Mouse (Mus musculus) splenic B cell, adult 2 months (primary cell): Measurements from ENCODE around the gene Sgcd.
"Not testable (repeated sequence)": the region's sequence is repeated elsewhere in the genome, so short reads cannot be mapped to it uniquely, and the experiment has no call there.

ENCODE experiments used
- DNase-seq: peaks from one replicate; pipeline ENCODE4 v3.0.0-alpha.2; 2011; ENCODE audit warnings: low read depth, low spot score
- H3K27me3 ChIP-seq: 2 replicates; pipeline ENCODE4 v1.6.1; 2012; ENCODE audit warnings: mild to moderate bottlenecking, low read length, moderate library complexity, mixed read lengths; ENCODE audit not compliant: control insufficient read depth, poor library complexity, insufficient read depth, severe bottlenecking
- H3K36me3 ChIP-seq: 2 replicates; pipeline ENCODE4 v1.6.1; 2012; ENCODE audit warnings: mild to moderate bottlenecking, low read length, moderate library complexity, mixed read lengths; ENCODE audit not compliant: control insufficient read depth, poor library complexity, insufficient read depth, severe bottlenecking

Gene Sgcd

GRCm38 (mm10) chr11:47883545-47883944 lies 105.2 kb downstream of the Sgcd start:
- Histone ChIP-seq H3K27me3 (no peaks in the 10 kb centered on the region), H3K36me3 (no peaks in the 10 kb centered on the region)
- DNase-seq = no peak

- DNase-seq = no peak
- Histone ChIP-seq H3K36me3 (no peaks in the 10 kb centered on the region), H3K27me3 (no peaks in the 10 kb centered on the region)
Observed at GRCm38 (mm10) chr11:47876633-47877170, 112.1 kb downstream of the Sgcd start.

- DNase-seq = no peak
- Histone ChIP-seq H3K36me3 (no peaks in the 10 kb centered on the region), H3K27me3 (no peaks in the 10 kb centered on the region)
Observed at GRCm38 (mm10) chr11:47845894-47846293, 142.9 kb downstream of the Sgcd start.

GRCm38 (mm10) chr11:47833283-47833682 lies 155.5 kb downstream of the Sgcd start:
- Histone ChIP-seq H3K36me3 (no peaks in the 10 kb centered on the region), H3K27me3 (no peaks in the 10 kb centered on the region)
- DNase-seq = no peak

- H3K36me3 ChIP-seq = no peaks in the 10 kb centered on the region
- no peaks in the 10 kb centered on the region for H3K27me3 ChIP-seq
- DNase-seq = no peak
Observed at GRCm38 (mm10) chr11:47810307-47810706, 178.5 kb downstream of the Sgcd start.

GRCm38 (mm10) chr11:47804101-47804715 lies 184.6 kb downstream of the Sgcd start:
- H3K27me3 ChIP-seq = no peaks in the 10 kb centered on the region
- no peak for DNase-seq
- H3K36me3 ChIP-seq = no peaks in the 10 kb centered on the region

- Histone ChIP-seq H3K36me3 (no peaks in the 10 kb centered on the region), H3K27me3 (no peaks in the 10 kb centered on the region)
- DNase-seq = no peak
Observed at GRCm38 (mm10) chr11:47777916-47778226, 210.9 kb downstream of the Sgcd start.

GRCm38 (mm10) chr11:47777226-47777915 lies 211.4 kb downstream of the Sgcd start:
- DNase-seq = no peak
- no peaks in the 10 kb centered on the region for H3K36me3 ChIP-seq
- H3K27me3 ChIP-seq = no peaks in the 10 kb centered on the region

- H3K36me3 ChIP-seq = no peaks in the 10 kb centered on the region
- DNase-seq = no peak
- H3K27me3 ChIP-seq = no peaks in the 10 kb centered on the region
Observed at GRCm38 (mm10) chr11:47776019-47776418, 212.8 kb downstream of the Sgcd start.

- DNase-seq = no peak
- Histone ChIP-seq H3K27me3 (no peaks in the 10 kb centered on the region), H3K36me3 (no peaks in the 10 kb centered on the region)
Observed at GRCm38 (mm10) chr11:47765859-47766258, 222.9 kb downstream of the Sgcd start.

GRCm38 (mm10) chr11:47763569-47763968 lies 225.2 kb downstream of the Sgcd start:
- not testable (repeated sequence) for H3K27me3 ChIP-seq, DNase-seq, H3K36me3 ChIP-seq

- Histone ChIP-seq H3K36me3 (no peaks in the 10 kb centered on the region), H3K27me3 (no peaks in the 10 kb centered on the region)
- DNase-seq = no peak
Observed at GRCm38 (mm10) chr11:47759015-47759414, 229.8 kb downstream of the Sgcd start.

GRCm38 (mm10) chr11:47742806-47743205 lies 246.0 kb downstream of the Sgcd start:
- Histone ChIP-seq H3K27me3 (no peaks in the 10 kb centered on the region), H3K36me3 (no peaks in the 10 kb centered on the region)
- no peak for DNase-seq

GRCm38 (mm10) chr11:47704930-47705787 lies 283.6 kb downstream of the Sgcd start:
- DNase-seq = no peak
- H3K36me3 ChIP-seq = no peaks in the 10 kb centered on the region
- H3K27me3 ChIP-seq = no peaks in the 10 kb centered on the region

- H3K36me3 ChIP-seq = no peaks in the 10 kb centered on the region
- H3K27me3 ChIP-seq = no peaks in the 10 kb centered on the region
- DNase-seq = no peak
Observed at GRCm38 (mm10) chr11:47695611-47696010, 293.2 kb downstream of the Sgcd start.
